Mouse (Mus musculus) kidney, postnatal 10 days (tissue): ENCODE data around the gene Gcc2.
"Not testable (repeated sequence)": the region's sequence is repeated elsewhere in the genome, so short reads cannot be mapped to it uniquely, and the experiment has no call there.

ENCODE experiments used
- DNase-seq: peaks from one replicate; pipeline ENCODE4 v3.0.0; 2021; ENCODE audit warnings: mixed read lengths

Gene Gcc2

DNA sequence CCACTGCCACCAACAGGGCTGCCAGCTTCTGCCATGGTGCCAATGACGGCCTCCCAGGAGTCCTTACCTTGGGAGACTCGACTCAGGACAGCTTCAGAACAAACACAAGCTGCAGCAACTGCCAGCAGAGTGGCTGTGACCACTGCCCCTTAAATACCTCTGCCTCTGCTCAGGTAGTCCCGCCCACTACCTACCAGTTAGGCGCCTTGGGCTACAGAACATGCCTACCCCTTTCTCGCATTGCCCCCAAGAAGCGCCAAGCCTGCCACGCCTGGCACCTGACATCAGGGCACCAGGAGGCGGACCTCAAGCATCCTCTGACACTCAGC is 22.7 kb upstream of the Gcc2 start, which contains the start of gene Duxf3:
Gene Duxf3, minus strand, starts transcription at position 35 of the 329 bp plus-strand sequence.
- DNase-seq, result not testable (repeated sequence)

DNA sequence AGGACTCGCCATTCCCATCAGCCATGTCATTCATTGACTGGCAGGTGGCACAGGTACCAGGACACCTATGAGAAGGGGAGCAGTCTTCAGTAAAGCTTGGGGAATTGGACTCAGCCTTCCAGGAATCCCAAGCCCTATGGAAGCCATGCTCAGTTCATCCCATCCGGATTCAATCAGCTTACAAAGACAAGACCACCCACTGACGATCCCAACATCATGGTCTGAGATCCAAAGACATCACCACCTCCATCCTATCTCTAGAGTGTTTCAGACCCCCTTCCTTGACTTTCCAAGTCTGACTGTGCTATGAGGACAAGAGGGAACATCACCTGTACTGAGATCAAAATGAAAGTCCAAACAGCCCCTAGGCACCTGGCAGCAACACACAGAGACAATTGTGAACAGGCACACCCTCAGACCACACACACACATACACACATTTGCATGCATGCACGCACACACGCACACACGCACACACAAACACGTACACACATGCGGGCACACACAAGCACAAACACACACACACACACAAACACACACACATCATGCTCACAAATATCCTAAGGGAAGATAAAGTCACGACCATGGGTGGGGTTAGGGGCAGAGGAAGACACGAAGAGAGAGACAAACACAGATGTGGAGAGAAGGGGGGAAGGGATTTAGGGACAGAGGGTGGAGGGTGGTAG is 22.1 kb upstream of the Gcc2 start:
- DNase-seq, result not testable (repeated sequence)

DNA sequence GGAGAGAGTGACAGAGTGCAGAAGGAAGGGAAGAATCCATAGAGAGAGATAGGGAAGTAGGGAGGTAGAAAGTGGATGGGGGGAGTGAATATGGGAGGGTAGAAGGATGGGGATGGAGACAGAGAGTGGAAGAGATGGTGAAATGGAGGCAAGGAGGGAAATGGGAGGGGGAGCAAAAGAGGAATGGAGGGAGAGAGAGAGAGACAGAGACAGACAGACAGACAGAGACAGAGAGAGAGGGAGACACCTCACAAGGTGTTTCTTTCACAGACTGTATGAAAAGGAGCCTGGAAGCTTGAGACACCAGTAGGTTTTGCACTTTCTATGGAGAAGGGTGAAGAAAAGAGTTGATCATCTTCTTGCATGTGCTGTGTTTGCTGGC is 21.6 kb upstream of the Gcc2 start:
- DNase-seq, result not testable (repeated sequence)

DNA sequence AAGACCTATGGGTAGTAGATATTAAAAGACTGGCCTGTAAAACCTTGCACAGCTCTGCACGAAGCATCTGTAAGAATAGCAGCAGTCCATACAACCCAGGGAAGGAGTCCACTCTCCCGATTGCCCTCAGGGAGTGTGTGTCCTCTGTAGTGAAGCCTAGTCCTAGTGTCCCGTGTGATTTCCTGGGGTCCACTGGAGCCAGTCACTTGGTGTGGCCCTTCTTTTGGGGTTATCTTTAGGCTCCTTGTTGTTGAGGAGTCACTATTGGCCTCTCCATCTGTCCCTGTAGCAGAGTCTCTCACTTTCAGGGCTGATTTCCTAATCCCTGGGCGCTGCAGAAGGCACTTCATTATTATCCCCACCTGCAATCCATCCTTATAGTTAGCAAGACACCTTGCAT is 20.3 kb upstream of the Gcc2 start:
- not testable (repeated sequence) for DNase-seq

DNA sequence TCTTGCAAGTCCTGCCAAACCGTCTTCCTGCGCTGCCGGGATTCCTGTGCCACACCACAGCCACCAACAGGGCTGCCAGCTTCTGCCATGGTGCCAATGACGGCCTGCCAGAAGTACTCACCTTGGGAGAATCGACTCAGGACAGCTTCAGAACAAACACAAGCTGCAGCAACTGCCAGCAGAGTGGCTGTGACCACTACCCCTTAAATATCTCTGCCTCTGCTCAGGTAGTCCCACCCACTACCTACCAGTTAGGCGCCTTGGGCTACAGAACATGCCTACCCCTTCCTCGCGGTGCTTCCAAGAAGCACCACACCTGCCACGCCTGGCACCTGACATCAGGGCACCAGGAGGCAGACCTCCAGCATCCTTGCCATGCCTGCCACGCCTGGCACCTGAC is 18.7 kb upstream of the Gcc2 start, which contains the start of gene Gm4981:
Gene Gm4981, minus strand, starts transcription at position 89 of the 400 bp plus-strand sequence.
- no peak for DNase-seq

DNA sequence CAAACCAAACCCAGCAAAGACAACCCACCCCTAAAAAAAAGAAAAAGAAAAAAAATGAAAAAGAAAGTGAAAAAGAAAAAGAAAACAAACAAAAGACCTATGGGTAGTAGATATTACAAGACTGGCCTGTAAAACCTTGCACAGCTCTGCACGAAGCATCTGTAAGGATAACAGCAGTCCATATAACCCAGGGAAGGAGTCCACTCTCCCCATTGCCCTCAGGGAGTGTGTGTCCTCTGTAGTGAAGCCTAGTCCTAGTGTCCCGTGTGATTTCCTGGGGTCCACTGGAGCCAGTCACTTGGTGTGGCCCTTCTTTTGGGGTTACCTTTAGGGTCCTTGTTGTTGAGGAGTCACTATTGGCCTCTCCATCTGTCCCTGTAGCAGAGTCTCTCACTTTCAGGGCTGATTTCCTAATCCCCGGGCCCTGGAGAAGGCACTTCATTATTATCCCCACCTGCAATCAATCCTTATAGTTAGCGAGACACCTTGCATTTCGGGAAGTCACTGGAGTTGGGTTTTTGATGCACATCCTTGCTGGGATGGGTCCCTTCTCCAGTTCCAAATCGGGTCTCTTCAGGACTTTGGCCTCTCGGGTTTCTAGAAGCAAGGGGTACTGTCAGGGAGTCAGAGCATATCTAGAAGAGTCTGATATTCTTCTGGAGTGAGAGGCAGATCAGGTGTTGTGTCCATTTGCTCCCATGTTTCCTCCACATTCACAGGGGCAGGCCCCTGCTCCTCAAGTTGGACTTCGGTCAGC is 16.1 kb upstream of the Gcc2 start:
- peak; percentile 46 for DNase-seq

DNA sequence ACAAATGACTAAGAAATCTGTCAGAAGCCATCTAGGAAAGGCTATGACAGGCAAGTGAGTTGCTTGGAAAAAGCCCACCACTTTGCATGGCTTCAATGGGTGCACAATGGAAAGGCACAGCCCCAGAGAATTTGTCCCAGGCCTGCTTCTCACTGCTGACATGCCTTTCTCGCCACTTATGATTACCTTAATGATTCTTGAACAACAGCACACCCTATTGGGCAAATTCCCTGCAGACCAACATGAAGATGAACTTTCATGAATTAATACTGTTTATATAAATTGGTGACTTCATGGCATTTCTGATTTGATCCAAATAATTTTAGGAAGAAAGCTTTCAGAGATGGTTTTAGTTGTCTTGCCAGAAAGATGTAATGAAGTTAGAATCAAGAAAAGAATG is 5.8 kb upstream of the Gcc2 start:
- DNase-seq, result no peak

DNA sequence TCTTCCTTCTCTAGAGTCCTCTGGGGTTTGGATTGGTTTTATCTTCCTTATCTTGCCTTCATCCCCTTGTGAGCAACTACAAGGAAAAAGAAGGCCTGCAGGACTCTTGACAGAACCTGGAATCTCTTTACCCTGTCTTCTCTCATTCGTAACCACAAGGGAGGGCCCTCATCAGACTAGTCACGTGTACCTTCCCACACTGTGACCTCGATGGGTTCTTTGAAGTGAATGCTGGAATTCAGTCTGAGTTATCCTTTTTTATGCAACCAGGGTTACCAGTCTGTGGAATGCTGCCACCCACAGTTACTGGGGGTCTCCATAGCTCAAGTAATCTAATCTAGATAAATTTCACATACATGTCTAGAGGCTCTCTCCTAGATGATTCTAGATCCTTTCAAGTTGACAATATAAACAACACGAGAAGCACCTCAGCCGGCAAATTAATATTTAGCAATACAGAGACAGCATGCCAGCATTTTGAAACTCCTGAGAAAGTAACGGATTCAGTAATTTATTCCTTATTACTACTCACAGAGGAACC is 592 bp upstream of the Gcc2 start:
- DNase-seq, result no peak

DNA sequence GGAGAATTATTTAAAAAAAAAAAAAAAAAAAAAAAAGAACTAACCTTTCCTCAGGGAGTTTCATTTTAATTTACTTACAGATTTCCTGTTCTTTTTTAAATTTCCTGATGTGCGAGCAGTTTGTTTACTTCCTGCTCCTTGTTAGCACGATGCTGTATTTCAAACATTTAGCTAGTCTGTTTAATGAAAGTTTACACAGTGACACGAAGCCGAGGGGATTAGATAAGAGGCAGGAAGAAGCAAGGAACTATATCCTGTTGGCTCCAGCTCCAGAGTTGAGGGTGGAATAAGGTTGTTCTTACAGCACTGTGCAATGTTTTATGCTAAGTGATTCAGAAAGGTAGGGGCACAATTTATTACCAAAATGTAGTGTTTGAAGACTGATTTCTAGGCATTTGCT is 657 bp downstream of the Gcc2 start:
- DNase-seq, result no peak

DNA sequence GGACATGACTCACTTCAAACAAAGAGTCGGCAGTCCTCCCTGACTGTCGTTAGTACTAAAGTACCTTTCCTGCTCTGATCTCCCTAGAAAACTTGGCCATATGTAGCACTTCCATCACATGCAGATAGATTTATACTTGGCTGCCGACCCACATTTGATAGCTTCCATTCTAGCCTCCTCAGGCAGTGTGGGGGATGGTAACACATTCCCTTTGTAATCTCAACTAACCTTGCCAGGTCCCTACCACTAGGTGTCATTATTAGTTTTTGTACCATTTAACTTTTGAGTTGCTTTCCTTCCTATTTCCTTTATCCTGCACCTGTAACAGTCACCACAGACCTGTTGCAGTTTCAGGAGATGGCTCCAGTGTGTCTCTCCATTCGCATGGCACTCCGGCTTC is 3.2 kb downstream of the Gcc2 start:
- no peak for DNase-seq

DNA sequence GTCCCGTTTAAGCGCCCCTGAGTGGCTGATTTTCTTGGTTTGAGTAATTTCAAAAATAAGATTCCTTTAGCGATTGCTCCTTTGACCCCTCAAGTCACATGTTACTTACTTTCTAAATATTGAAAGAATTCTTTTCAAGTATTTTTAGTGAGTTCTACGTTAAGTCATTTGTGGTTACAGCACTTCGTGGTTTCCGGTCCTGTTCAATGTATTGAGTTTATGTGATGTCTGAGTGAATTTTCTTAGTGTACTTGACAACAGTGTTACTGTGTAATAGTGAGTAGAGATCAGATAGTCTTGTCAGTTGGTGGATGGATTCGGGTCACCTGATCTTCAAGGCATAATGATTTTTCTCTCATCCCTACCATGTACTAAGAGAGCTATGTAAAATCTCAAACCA is 26.9 kb downstream of the Gcc2 start:
- DNase-seq, result no peak

DNA sequence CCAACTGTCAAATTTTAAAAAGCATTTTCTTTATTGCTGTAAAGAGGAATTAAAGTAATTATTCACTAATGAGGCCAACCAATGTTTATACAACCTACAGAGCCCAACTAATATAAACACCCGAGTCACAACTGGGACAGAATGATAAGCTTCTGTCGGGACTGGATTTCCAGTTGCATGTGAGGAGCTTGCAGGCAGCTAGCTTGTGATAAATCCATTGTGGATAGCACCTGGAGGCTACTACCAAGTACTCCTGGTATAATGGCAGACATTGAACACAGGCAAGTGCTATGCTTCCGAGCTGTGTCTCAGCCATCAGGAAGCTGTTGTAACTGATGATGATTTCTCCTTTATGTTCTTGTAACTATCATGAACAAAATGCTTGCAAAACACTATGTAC is 35.4 kb downstream of the Gcc2 start:
- no peak for DNase-seq

DNA sequence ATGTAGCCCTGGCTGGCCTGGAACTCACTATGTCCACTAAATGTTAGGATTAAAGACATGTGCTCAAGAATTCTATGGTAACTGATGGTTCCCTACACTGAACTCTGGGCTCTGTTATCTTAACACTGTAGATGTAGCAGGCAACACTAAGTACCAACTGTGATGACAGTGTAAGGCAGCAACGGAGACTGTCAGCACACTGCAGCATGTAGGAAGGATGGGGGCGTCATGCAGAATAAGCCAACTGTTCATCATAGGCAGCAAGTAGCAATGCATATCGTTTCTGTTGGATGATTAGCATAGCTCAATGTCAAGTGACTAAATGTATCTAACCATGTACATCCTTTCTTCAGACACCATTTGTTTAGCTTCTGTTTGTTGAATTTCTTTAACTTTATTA is 38.9 kb downstream of the Gcc2 start:
- no peak for DNase-seq

DNA sequence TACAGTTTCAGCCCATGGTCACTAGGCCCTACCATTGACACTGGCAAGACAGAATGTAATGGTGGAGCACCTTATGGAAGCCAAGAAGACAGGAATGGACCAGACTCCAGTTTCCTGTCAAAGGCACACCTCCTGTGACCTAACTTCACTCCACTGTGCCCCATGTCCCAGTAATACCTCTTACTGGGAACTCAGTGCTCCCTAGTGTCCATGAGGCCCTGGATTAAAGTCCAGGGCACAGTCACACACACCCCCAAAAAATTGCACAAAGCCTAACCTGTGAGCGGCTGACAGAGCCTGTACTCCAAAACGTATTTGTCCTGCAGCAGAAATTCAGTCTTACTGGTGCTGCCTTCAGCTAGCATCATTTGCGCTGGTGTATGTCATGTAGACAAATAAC is 40.3 kb downstream of the Gcc2 start:
- no peak for DNase-seq

DNA sequence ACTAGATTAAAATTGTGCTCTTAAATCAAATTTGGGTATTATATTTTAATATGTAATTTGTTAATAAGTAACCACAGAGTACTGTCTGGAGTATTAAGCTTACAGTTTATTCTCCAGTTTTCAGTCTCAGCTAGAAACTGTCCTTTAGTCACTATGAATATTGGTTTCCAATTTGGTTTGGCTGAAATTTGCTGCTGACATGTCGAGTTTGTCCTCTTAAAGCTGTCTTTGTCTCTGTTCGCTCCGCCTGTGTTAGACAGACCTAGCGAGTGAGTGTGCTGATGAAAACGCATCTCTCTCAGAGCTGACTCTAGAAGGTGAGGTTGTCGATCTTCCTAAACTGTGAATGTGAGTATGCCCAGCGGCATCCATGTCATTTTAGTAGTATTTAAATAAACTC is 49.7 kb downstream of the Gcc2 start:
- DNase-seq, result no peak

DNA sequence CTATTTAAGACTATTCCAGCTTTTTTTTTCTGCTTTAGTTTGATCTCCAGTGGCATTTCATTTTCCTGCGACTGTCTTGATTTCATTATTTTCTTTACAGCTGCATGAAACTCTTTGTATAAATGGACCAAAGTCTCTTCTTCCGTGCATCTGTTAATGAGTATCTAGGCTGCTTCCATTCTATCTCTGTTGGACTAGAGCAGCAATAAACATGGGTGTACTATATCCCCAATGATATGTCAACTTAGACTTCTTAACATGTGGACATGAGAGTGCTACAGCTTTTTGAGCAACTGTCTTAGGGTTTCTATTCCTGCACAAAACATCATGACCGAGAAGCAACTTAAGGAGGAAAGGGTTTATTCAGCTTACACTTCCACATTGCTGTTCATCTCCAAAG is 51.6 kb downstream of the Gcc2 start:
- DNase-seq, result no peak

DNA sequence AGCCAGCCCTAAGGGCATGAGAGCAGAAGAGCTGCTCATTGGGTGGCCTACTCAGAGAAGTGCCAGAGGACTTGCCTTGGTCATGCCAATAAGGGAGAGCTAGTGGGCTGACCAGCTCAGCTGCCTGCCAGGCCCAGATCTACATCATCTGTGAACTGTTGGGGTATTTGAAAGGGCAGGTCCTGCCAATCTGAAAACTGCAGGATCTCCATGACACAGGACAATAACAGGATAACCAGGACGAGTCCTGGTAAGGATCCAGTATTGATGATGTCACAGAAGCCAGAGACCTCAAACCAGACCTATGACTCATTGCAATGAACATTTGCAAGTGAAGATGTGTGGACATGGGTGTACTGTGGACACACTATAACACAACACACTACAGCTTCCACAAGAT is 55.5 kb downstream of the Gcc2 start:
- DNase-seq, result no peak

DNA sequence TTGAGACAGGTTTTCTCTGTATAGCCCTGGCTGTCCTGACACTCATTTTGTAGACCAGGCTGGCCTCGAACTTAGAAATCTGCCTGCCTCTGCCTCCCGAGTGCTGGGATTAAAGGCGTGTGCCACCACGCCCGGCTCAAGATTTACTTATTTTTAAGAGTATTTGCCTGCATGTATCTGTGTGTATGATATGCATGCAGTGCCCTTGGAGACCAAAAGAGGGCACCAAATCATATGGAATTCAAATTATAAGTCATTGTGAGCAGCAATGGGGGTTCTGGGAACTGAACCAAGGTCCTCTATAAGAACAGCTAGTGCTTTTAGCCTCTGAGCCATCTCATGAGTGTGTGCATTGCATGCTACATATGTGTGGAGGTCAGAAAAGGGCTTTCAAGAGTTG is 57.6 kb downstream of the Gcc2 start:
- DNase-seq, result no peak

DNA sequence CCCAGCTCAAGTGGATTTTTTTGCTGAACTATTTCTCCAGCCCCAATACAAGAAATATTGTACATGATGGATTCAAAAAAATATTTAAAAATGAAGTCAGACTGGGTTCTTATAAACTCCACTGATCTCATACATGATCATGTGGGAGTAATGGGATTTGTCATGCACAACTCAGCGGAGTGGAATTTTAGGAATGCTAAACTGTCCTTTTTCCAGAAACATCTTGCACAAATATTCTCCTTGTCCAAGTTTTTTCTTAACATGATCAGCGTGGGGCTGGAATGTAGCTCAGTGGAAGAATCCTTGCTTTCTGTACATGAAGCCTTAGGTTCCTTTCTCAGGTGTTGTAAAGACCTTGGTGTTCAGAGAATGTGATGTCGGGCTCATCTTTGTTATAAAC is 65.6 kb downstream of the Gcc2 start:
- no peak for DNase-seq

DNA sequence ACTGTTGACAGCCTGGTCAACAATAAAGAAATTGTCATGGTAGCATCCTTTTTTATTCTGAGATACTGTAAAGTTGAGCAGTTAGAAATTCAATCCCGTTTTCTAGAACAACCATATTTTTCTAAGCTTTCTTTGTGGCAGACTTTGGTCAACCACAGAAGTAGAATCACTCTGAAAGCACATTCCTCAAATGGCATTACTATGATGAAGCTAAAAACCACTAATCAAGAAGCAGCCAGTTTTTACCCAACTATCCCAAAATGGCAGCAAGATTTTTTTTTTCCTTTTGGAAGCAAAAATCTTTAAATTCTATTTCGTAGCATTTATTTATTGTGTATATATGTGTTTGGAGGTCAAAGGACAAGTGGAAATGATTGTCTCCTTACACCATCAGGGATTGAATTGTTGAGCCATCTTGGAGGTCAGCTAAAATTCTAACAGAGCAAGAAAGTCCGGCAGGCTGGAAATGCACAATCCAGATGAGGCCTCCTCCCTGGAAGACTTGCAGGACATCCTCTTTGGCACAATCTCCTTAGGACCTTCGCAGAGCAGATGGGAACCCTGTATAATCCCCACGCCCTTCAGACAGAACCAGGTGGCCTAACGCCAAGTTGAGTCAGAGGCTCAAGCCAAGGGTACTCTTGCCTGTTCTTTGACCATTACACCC is 67.2 kb downstream of the Gcc2 start:
- no peak for DNase-seq

DNA sequence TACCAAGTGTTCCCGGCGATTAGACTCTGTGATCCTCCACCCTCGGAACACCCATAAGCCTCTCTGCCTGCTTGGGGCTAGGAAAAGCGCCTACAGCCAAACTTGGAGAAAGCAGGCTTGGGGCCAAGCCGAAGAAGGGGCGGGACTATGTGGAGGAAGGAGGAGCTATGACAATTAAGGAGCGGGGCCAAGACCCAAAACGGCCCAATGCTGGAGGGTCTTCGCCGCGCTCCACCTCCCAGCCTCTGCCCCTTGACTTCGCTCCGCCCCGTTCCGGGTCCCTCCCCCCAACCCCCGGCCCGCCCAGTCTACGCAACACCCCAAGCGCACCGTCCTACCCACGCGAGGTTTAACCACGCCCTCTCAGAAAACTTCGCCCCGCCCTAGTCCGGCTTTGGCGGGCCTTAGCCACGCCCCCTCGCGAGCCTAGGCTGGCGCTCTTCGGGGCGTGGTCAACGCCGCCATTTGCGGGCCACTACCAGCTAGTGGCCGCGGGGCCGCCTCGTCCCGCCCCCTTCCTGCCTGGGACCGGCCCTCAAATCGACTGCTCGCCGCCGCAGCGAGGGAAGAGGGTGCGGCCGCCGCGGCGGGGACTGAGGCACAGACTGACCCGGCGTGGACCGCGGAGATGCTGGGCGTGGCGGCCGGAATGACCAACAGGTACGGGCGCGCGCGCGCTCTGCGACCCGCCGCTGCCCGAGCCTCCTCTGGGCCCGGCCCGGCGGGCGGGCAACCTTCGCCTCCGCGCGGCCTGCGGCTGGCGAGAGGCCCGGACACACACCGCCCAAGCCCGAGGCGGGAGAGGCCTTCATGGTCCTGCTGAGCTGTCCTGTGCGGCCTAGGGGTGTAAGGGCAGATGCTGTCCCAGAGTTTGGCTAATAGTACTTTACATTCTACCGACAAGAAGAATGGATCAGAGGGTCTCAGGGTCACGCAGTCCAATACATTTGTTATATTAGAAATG is 68.0 kb downstream of the Gcc2 start, which contains the start of gene Lims1:
Gene Lims1, plus strand, starts transcription at position 439 of the 964 bp plus-strand sequence.
- DNase-seq, result peak; percentile 99

DNA sequence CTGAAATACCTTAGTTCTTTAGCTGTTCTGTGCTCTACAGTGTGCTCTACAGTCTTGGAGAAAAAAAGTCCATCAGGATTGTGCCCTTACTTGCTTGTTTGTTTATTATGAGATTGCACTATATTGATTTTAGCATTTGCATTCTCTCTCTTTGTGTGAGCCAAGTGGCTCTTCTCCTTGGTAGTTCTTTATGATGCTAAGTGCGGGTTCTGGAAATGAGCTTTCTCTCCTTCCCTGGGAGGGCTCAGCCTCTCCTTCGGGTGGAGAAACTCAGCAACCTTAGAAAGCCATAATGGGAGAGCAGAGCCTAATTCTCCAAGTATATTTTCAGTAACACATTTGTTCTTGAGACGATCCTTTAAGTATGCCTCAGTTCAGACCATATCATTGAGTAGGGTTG is 71.0 kb downstream of the Gcc2 start:
- DNase-seq, result no peak

DNA sequence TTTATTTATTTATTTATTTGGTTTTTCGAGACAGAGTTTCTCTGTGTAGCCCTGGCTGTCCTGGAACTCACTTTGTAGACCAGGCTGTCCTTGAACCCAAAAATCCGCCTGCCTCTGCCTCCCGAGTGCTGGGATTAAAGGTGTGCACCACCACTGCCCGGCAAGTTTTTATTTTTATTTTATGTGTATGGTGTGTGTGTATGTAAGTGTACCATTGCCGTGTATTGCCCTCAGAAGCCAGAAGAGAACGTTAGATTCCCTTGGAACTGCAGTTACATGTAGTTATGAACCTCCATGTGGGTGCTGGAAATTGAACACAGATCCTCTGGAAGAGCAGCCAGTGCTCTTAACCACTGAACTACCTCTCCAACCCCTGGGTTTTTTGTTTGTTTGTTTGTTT is 72.5 kb downstream of the Gcc2 start:
- not testable (repeated sequence) for DNase-seq
